Mouse (Mus musculus) layer of hippocampus, adult 6 months (tissue): ENCODE data around the gene Tnmd. TPM values are rescaled to one million over a fixed set of nuclear protein-coding genes. Genes with fewer than 3 reads are reported as not detected.

Experiments used
- long read RNA-seq, 2 experiments: library from polyadenylated mRNA; unstranded; transcript quantifications; one replicate each; pipeline ENCODE4 v2.0.0; 2019 to 2020
- polyA plus RNA-seq: library from polyadenylated mRNA; unstranded; fragments of <200 nt; fragmentation: Nextera tagmentation; gene quantifications from 2 replicates; pipeline ENCODE4 v1.2.3, GENCODE M21; 2021

Tnmd gene
- polyA plus RNA-seq: 0.34 and 0.36 TPM in 2 replicates
- long read RNA-seq, experiment 1: 0 reads
- long read RNA-seq, experiment 2, partial matches to known transcripts: 0 of 1 reads
- long read RNA-seq, experiment 2, other reads (novel, unspliced or antisense): 1 of 1 reads

DNA sequence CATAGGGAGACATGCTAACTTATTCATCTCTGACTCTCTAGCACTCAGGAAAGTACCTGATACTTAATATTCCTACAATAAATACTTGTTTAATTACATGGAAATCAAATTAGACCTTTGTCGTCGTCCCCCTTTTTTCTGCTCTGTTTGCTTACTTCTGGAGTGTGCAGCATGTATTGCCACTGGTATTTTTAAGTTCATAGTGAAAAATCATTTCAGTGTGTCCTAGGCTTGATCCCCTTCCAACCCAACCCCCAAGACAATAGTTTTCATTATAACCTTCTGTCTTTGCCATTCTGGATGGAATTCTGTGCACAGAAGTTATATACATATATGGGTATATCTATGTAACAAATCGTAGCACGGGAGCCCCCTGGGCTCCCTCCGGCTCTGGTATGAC lies at the start of gene Tnmd:
Gene Tnmd, plus strand, starts transcription at position 301 of the 400 bp plus-strand sequence.

DNA sequence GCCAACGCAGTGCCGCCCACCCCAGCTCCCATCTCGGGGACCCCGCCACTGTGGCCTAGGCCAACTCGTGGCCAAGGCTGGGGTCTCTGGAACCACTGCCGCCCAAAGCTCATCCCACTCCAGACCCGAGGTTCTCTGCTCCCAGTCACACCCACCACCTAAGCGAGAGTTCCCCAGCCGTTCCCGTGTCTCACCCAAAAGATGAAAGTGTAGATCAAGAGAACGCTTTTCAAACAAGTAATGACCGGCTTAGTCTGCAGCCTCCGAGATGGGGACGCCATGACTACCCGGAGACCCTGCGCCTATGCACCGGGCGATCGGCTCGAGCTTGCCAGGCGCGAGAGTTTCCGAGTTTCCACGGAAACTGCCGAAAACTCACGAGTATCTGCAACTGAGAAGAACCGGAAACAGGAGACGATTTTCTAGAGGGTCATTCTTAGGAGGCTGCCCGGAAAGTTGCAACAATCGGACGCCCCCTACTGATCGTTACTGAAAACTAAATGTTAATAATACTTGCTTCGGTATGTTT lies 47.3 kb downstream of the Tnmd start, which contains the start of gene Tspan6:
Gene Tspan6, minus strand, starts transcription at position 416 of the 529 bp plus-strand sequence.

DNA sequence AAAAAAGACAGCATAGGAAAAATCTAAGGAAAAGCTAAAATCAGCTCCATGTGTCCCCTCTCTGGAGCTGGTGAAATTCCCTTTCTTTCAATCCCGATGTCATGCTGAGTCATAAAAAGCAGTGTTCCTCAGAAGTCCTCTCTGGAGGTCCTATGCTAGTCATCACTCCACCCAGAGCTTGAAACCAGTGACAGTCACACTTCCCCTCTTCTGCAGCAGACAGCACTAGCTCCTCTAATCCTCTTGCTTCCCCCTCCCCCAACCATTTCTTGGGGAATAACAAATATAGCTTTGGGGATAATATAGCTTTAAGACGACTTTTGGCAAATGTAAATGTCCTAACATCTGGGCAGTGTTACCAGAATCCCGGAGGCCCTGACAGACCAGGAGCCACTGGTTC lies 57.5 kb downstream of the Tnmd start, which contains the start of gene Srpx2:
Gene Srpx2, plus strand, starts transcription at position 166 of the 400 bp plus-strand sequence.

Other genes with a start within 250 kb of the Tnmd start
- 10.3 and 11.1 TPM in 2 replicates for gene Pcdh19, start 162.0 kb upstream of the Tnmd start, polyA plus RNA-seq
- gene Tspan6, start 47.4 kb downstream of the Tnmd start, polyA plus RNA-seq: 30.9 and 34.6 TPM in 2 replicates
- gene Srpx2, start 57.4 kb downstream of the Tnmd start, polyA plus RNA-seq: 0.33 and 0.39 TPM in 2 replicates
- 0.72 and 0.74 TPM in 2 replicates for gene Sytl4, start 130.8 kb downstream of the Tnmd start, polyA plus RNA-seq
- 28.4 and 33.6 TPM in 2 replicates for gene Cstf2, start 208.2 kb downstream of the Tnmd start, polyA plus RNA-seq